Mouse (Mus musculus) cerebellum, adult (tissue): ENCODE measurements around the gene BC055324.
A peak's percentile ranks its signal among the peaks of the same experiment; 100 is the strongest.

ENCODE experiments used
- ATAC-seq: cut with Nextera tagmentation; 2 replicates; pipeline ENCODE4 v1.9.2; 2017; ENCODE audit warnings: mild to moderate bottlenecking, moderate library complexity, mixed read lengths; ENCODE audit not compliant: insufficient number of reproducible peaks, low FRiP score, low TSS enrichment

Gene BC055324

DNA sequence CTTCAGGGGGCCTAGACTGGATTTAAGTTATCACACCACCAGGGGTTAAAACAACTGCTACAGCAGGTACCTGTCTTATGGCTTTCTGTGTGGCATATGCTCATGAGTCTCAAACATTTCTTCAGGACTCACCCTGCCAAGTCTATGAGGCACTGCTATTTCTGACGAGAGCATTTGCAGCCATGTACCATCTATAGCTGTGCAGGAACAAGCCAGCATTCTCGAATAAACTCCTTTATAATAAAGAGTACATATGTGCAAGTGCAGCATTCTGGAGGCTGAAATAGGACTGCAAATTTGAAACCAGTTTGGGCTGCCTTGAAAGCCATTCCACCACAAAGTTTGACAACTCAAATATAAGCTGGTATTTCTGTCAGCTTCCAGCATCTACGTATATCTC, 36.6 kb downstream of the BC055324 start:
- ATAC-seq: no peak

DNA sequence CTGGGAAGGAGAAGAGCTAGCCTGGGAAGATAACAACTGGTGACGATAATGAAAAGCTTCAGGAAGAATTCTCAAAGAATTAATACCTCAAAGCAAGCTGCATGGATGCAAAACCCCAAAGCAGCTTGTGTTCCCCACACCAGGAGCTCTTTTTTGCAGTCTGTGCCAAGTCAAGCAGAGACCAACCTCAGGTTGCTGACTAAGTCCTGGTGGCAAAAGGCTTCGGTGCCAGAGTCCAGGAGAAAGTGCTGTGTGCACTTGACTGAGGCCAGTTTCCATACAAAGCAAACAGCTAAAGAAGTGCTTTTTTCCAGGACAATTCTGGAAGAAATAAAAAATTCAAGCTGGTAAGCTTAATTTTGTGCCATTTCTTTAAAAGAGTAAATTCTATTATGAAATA, 41.2 kb downstream of the BC055324 start:
- no peak for ATAC-seq

DNA sequence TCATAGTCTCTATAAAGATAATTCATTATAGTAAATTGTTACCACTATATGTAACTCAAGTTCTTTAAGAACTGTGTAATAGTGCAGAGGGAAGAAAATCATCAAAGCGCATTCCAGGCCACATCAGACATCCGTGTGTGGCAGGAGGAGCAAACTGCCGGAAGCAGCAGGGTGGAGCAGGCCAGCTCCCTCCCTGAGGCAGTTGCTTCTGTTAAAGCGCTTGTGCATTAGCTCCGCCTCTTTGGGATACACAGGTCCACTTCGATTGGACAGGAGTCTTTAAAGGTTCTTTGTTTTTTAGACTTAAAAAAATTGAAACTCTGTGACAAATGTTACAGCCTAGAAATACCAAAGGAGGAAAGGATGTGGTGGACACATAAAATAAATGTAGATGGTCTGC, 52.5 kb downstream of the BC055324 start:
- no peak for ATAC-seq

DNA sequence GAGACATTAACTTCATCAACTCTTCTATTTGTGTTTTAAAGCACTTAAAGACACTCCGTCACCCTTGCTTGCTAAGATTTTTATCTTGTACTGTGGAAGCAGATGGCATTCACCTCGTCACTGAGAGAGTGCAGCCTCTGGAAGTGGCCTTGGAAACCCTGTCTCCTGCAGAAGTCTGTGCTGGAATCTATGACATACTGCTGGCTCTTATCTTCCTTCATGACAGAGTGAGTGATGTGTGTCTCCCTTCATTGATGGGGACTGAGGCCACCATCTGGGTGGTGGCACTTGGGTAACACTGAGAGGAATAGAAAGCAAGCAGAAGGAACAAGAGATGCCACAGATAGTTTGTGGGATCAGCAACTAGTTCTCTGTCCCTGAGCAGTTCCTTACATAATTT, 60.0 kb downstream of the BC055324 start:
- no peak for ATAC-seq

DNA sequence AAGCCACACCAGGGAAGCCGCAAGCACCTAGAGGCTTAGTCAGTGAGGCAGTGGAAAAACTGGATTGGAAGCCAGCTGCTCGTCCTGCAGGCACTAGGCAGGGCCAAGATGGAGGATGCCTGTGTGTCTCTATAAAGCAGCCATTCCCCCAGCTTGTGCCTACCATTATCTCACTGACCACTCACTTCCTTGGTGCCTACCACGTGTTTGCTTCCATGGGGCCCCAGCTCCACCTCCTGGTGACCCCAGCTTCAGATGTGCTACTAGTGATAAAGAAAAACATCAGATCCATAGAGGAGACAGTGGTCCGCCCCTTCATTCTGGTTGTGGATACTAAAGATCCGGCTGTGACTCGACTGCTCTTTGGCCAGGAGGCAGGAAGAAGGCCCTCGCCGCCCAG, 62.8 kb downstream of the BC055324 start:
- ATAC-seq: no peak

DNA sequence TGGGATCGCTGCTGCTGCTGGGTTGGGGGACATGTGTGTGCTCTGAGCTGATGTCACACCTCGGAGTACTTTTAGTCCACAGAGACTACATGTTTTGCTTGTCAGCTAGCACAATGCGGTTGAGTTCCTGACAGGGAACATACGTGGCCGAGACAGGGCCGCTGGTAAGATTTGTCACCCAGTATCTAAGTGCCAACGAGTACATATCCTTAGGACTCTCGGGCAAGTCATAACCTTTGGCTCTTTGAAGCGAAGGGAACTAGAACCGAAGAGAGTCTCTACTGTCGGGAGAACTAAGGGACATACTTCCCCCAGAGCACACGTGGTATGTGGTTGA, 64.2 kb downstream of the BC055324 start:
- ATAC-seq: no peak

DNA sequence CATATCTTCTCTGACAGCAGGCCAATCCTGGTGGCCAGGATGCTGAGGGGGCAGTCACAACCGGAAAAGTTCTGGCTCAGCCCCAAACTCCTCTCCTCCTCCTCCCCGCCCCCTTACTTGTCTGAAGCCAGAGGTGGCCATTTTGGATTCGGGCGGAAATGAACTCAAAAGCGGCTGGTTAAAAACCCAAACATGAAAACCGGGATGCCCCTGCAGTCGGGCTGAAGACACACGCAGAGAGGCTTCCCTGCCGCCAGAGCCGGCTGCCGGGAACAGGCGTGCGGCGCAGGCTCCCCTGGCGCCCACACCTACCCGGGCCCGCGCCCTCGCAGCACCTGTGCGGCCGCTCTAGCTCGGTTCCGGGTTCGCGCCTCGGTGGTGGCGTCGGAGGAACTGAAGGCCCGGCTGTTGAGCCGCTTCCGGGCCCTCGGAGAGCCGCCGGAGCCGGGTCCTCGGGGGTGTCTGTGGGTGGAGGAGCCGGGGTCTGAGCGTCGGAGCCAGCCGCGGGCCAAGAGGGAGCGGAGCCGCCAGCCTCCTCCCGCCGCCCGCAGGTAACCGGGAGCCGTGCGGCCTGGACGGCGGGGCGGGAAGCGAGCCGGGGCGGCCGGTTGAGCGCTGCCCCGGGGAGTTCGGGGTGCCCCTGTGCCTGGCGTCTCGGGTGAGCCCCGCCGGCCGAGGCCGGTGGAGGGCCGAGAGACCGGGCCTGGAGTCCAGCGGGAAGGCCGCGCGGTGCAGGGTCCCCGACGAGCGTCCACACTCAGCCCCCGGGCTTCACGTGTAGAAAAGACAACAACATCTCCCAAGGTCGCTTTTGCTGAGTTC, 64.7 kb downstream of the BC055324 start:
- peak; percentile 92 for ATAC-seq

DNA sequence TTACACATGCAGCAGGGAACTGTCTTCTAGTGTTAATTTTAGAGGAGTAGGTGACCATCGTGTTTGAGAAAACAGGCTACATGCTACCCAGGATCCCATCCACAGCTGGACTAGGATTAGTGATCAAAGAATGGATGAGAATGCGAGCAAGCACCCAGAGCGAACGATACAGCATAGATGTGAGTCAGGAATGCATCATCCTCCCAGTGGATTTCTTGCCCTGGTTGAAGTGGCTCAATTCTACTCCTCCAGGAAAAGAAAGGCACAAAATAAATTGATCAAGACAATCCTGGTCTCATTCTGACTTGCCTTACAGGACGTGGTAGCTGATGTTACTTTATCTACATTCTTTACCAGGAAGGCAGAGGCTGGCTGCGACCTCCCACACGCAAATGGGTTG, 65.8 kb downstream of the BC055324 start, which contains the start of gene Scyl3:
Scyl3 (plus strand) TSS at position 255 of the 400 bp plus-strand sequence.
- ATAC-seq: no peak

DNA sequence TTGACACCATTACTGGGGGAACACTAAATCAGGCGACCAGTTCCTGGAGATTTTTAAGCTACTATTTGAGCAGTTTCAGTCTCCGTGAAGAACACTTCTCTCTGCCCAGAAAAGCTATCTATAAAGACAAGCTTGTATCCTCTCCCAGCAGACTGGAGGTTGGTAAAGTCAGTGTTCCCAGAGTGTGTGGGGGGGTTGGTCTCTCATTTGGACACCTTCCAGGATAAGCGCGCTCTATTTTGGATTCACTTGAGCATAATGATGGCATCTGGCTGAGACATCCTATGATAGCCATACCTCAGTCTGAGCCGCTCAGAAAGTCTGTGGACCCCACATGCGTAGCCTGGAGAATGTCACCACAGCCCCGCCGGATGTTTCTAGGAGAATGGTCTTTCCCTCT, 70.5 kb downstream of the BC055324 start:
- no peak for ATAC-seq

DNA sequence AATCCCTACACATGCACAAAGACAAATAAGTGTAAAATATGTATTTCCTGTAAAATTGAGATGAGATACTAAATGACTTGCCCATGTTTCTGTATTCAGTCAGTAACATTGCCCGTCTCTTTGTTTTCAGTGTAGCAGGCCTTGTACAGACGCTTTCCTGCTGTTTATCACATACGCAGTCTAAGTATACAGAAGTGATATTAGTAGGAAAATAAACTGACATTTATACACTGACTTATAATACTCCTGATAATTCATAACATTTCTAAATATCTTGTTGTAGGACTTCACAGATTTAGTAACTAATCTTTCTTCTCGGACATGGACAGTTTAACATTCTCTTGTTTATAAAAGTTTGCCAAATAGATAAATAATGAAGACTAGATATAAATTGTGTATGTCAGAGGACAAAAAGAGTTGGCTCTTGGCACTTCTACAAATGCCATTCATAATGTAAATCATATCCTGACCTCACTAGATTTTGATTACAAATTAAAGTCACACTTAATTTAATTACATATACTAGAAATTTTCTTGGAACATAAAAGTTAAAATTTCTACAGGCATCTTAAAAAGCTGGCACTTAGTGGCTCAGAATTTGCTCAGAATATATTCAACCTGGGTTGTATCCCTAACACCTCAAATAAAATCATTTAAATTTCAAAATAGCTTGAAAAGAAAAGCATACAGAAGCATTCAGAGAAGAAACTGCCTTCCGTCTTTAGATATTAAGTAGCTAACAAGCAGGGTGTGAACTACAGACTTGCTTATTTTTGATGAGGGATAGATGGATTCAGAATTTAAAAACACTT, 77.0 kb downstream of the BC055324 start:
- no peak for ATAC-seq

DNA sequence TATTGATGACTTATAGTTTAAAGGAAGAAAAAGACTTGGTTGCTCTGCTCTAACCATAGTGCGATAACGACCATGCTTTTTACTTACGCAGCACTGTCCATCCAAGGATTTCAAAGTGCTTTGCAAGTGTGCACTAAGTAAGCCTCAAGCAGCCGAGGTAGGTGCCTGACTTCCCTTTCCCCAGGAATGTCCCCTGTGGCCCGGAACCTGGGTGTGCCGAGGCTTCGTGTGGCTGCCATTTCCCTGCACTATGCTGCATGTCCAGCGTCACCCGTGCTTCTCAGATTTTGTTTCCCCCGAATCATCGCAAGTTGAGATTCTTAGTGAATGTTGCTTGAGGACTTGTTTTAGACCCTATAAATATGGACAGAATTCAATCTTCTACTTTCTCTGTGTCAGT, 82.6 kb downstream of the BC055324 start:
- no peak for ATAC-seq

DNA sequence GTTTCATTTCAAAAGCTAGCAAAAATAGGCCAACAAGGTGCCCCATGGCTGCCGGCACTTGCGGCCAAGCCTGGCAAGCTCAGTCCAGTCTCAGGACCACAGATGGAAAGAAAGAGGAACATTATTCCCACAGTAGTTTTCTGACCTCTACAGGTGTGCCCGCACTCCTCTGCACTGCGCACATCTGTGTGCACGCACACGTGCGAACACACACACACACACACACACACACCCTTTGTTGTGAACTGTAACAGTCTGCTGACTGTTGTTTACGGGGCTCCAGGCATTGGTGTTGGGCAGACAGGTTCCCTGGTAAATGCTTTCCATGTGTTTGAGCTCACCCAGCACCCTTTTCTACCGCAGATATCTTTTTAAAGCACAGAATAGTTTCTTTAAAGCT, 83.8 kb downstream of the BC055324 start:
- no peak for ATAC-seq

DNA sequence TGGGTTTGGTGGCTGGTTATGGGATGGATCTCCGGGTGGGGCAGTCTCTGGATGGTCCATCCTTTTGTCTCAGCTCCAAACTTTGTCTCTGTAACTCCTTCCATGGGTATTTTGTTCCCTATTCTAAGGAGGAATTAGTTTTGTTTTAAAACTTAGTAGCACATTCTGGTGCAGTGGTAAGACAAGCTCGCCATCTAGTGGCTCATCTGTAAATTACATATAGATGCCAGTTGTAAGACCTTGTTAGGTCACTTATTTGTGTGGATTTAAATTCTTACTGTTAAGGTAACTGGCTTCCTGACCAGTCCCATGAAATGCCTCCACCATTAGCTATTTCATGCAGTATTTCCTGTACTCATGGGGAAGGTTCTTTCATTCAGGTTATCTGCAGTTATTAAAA, 84.3 kb downstream of the BC055324 start:
- ATAC-seq: no peak

DNA sequence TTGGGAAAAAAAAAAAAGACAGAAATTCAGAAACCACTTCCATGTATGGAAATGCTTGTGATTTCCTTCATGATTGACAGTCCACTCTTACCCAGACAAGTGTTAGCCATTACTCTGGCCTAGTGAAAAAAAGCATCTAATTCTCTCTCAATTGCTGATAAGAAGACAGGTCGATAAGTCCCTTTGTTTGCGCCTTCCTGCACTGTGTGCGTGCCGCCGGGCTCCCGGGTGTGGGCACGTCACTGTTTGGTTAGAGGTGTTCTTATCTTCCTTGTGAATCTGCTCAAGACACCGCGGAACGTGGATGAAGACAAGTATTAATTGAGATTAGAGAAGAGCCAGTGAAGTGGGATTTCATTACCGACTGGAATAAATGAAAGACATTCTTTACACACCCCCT, 86.2 kb downstream of the BC055324 start:
- ATAC-seq: no peak

DNA sequence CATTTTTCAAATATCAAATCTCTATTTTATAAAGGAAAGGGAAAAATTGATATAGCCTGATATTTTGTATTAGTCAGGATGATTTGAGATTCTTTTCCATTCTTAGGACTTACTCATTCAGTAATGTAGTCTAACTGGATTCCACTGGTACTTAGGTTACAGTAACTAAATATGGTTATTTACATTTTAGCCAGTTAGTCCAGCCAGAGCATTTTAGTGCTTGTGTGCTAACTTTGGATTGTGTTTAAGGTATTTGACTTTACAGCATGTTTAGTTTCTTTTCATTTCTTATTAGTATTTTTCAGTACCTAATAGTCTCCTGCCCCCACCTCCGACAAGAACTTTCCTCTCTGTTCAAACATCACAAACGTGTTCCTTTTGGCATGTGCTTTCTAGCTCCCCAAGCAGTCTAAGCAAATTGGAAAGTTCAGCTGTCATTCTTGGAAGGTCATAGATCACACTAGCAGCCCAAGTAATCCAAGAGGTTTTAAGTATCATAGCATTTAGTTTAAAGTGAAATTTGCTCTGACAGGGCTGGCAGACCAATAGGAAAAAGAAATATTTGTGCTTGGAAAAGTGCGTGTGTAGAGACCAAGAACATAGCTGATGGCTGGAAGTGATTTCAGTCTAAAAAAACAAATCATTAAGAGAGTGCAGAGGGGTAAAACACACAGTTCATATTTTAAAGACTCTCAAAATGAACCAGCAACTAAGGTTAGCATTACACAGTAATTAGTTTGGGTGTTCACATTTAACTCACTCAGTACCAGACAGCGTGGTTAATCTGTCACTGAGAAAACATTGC, 87.4 kb downstream of the BC055324 start:
- no peak for ATAC-seq

DNA sequence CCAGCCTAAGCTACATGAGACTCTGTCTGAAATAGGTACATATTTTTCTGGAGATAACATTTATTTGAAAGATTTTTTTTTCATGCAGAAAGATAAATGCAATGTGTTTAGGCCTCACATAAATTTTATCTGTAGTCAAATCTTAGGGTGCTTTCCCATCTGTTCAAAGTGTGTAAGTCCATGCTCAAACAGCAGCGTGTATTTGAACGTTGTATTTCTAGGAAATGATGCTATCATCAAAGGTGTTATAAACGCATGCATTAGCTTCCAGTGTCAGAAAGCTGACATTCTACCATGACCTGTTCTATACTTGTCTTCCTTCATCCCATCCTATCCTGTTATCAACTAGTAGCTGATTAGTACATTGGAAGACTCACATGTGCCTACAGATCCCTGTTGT, 91.2 kb downstream of the BC055324 start:
- ATAC-seq: no peak

DNA sequence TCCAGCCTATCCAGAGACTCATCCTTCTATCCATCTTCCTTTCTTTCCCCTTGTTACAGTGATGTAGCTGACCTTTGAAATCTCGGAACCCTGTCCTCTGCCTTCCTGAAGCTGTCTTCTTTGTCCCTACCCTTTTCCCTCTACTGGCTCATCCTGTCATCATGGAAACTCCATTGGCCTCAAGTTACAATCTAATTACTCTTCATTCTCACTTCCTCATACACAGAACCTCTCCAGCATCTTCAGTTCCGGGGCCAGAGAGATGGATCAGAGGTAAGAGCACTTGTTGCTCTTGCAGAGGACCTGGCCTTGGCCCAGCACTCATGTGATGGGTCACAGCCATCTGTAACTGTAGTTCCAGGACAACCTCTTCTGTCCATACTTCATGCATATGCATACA, 94.4 kb downstream of the BC055324 start:
- no peak for ATAC-seq

DNA sequence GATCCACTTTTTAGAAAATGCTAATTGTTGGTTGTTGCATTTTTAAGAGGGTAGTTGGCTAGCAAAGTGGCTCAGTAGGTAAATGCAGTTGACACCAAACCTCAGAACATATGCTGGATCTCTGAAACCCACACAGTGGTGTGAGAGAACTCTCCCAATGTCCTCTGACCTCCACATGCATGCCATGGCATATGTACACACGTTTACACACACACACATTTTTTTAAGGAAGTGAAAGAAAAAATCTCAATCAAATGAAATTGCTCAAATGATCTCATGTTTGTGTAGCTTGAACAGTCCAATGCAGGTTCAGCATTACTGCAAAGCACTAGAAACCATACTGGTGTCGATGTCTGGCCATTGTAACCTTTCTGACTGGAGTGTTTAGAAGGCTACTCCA, 95.0 kb downstream of the BC055324 start:
- no peak for ATAC-seq

DNA sequence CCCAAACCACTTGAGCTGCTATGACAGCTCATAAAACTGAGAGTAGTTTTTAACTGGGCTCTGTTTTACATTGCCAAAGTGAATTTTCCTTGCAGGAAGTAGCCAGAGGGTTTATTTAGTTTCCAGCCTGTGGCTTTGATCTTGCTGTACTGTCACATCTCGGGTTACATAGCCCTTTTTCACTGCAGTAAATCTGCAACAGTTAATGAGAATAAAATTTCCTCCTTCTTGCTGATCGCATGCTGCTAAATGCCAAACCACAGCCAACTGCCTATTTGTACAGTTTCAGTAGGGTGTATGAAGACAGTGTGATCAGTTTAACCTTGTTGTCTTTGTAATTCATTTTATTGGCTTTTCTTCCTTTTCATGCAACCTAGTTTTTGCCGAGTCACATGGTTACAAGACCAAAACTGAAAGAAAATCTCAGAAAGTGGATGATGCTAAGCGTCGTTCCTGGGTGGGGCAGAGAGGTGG, 96.3 kb downstream of the BC055324 start:
- no peak for ATAC-seq
